In the genomic region with DNA sequence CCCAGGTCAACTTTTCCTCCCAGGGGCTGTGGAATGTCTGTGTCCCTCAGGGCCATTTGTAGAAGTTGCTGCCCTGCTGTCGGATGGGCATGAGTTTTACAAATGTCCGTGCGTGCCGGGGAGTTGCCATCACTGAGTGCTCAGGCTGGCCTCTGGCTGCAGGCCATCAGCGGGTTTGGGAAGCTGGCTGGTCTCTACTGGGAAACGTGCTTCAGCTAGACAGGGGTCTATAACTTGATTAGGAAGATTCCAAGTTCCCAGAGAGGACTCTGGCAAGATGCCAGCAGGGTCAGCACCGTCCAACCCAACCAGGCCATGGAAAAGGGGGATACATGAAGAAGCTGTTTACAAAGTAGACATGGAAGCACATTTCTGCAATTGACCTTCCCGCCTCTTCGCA, we compare ENCODE assay signal across 20 mouse cellular contexts.
DNase-seq lines count a peak whose midpoint lies in the region; TF ChIP-seq lines count a peak whose summit lies in the region.
"Had no signal": no experiment of that assay in that cellular context is flagged by ENCODE, and none has a peak within 500 bp of the region (broad histone marks: within the 10 kb centered on the region; RNA-seq: fewer than 3 reads in every experiment).

No protein-coding gene starts in this region.

- H3K27ac ChIP-seq in left cerebral cortex, adult 2 months: no peak overlapping the region
- H3K27ac ChIP-seq: forebrain, embryonic 10.5 days; forebrain, embryonic 13.5 days; heart, adult 2 months; heart, embryonic 10.5 days; heart, embryonic 13.5 days; hindbrain, embryonic 10.5 days; hindbrain, embryonic 13.5 days had no signal

- intact Hi-C loops in left cerebral cortex, postnatal 4 days (cut with DNase I): loop anchor here (10.0 kb wide), 1 partner anchor 162 kb away; the partner anchor contains the start of gene Cdh13
- intact Hi-C loops in left cerebral cortex, adult 2 months (cut with DNase I): no loop called here

- no peak for TF ChIP-seq CTCF in left cerebral cortex, adult 2 months (IDR thresholded peaks at IDR 0.05)

- DNase-seq in cerebellum, postnatal 25 days: peak; percentile 10 to 13
- no peak for DNase-seq in cerebellum, adult 18-20 months
- DNase-seq in kidney, postnatal 10 days: peak; percentile 16
- no peak for DNase-seq in kidney, adult 11 months
- peak; percentile 48 for DNase-seq in left cerebral cortex, postnatal 4 days
- no peak for DNase-seq in left cerebral cortex, adult 2 months (ENCODE audit: extremely low spot score in 1 of 2, low spot score in 2 of 2)
- DNase-seq in NIH3T3 (ENCODE audit: low read depth): peak; percentile 3
- DNase-seq in embryo, embryonic 11 days: no peak
- DNase-seq: adrenal gland, adult 8-10 months; adrenal gland, postnatal 25 days; cerebellum, adult 2 months; gastrocnemius, postnatal 10 days; gastrocnemius, postnatal 36 days; heart, adult 2 months had no signal

- H3K4me3 ChIP-seq in left cerebral cortex, adult 2 months: no peak overlapping the region
- H3K4me3 ChIP-seq: forebrain, embryonic 10.5 days; forebrain, embryonic 13.5 days; heart, adult 2 months; heart, embryonic 10.5 days; heart, embryonic 13.5 days; hindbrain, embryonic 10.5 days; hindbrain, embryonic 13.5 days had no signal

Comparison
In these comparisons a context has a peak if more than half of its experiments do, and no peak if none do; other contexts are left out.
1. DNase-seq: peak in cerebellum, postnatal 25 days (2 of 2), kidney, postnatal 10 days (single experiment), left cerebral cortex, postnatal 4 days (single experiment) and NIH3T3 (single experiment); none in cerebellum, adult 18-20 months (0 of 2), kidney, adult 11 months (single experiment), left cerebral cortex, adult 2 months (0 of 2) and embryo, embryonic 11 days (single experiment).